Mouse (Mus musculus): Measurements from ENCODE around the gene Xpnpep1. TPM values are rescaled to one million over a fixed set of nuclear protein-coding genes. Genes with fewer than 3 reads are reported as not detected.

Gene Xpnpep1
- total RNA-seq, 2 experiments from 2014 or later = 34.3 to 40.9 TPM

- no peak for DNase-seq (ENCODE audit: low spot score)
Observed at GRCm38 (mm10) chr19:53033159-53033943, 6.7 kb downstream of the Xpnpep1 start.

- no peak for DNase-seq (ENCODE audit: low spot score)
Observed at GRCm38 (mm10) chr19:53032647-53033046, 7.4 kb downstream of the Xpnpep1 start.

- no peak for DNase-seq (ENCODE audit: low spot score)
Observed at GRCm38 (mm10) chr19:53031957-53032371, 8.1 kb downstream of the Xpnpep1 start.

- DNase-seq (ENCODE audit: low spot score) = no peak
Observed at GRCm38 (mm10) chr19:53030279-53030678, 9.7 kb downstream of the Xpnpep1 start.

- DNase-seq (ENCODE audit: low spot score) = no peak
Observed at GRCm38 (mm10) chr19:53029686-53030085, 10.3 kb downstream of the Xpnpep1 start.

- no peak for DNase-seq (ENCODE audit: low spot score)
Observed at GRCm38 (mm10) chr19:53029045-53029444, 11.0 kb downstream of the Xpnpep1 start.

GRCm38 (mm10) chr19:53028216-53028615 is 11.8 kb downstream of the Xpnpep1 start:
- DNase-seq (ENCODE audit: low spot score) = no peak

- DNase-seq (ENCODE audit: low spot score) = no peak
Observed at GRCm38 (mm10) chr19:53023189-53023588, 16.8 kb downstream of the Xpnpep1 start.

- no peak for DNase-seq (ENCODE audit: low spot score)
Observed at GRCm38 (mm10) chr19:53022037-53022614, 17.9 kb downstream of the Xpnpep1 start.

GRCm38 (mm10) chr19:53021537-53021936 is 18.5 kb downstream of the Xpnpep1 start:
- no peak for DNase-seq (ENCODE audit: low spot score)

GRCm38 (mm10) chr19:53019716-53020463 is 20.1 kb downstream of the Xpnpep1 start:
- peak; percentile 66 for DNase-seq (ENCODE audit: low spot score)

- DNase-seq (ENCODE audit: low spot score) = peak; percentile 45
Observed at GRCm38 (mm10) chr19:53017954-53018353, 22.1 kb downstream of the Xpnpep1 start.

GRCm38 (mm10) chr19:53017248-53017647 is 22.8 kb downstream of the Xpnpep1 start:
- peak; percentile 45 for DNase-seq (ENCODE audit: low spot score)

GRCm38 (mm10) chr19:53014910-53015710 is 24.9 kb downstream of the Xpnpep1 start:
- DNase-seq (ENCODE audit: low spot score) = no peak

GRCm38 (mm10) chr19:53013744-53014143 is 26.3 kb downstream of the Xpnpep1 start:
- DNase-seq (ENCODE audit: low spot score) = no peak

- no peak for DNase-seq (ENCODE audit: low spot score)
Observed at GRCm38 (mm10) chr19:53013341-53013740, 26.7 kb downstream of the Xpnpep1 start.

GRCm38 (mm10) chr19:53010941-53011340 is 29.1 kb downstream of the Xpnpep1 start:
- DNase-seq (ENCODE audit: low spot score) = no peak

GRCm38 (mm10) chr19:53008921-53009320 is 31.1 kb downstream of the Xpnpep1 start:
- DNase-seq (ENCODE audit: low spot score) = no peak

- peak; percentile 76 for DNase-seq (ENCODE audit: low spot score)
Observed at GRCm38 (mm10) chr19:53008020-53008705, 31.9 kb downstream of the Xpnpep1 start.

- DNase-seq (ENCODE audit: low spot score) = no peak
Observed at GRCm38 (mm10) chr19:53005978-53006377, 34.0 kb downstream of the Xpnpep1 start.

All from gastrocnemius, adult 18-20 months (tissue).